Mouse (Mus musculus) intestine, embryonic 16.5 days (tissue): ENCODE data around the gene Gk5. TPM values are rescaled to one million over a fixed set of nuclear protein-coding genes. Genes with fewer than 3 reads are reported as not detected.

ENCODE experiments used
- ATAC-seq: fragments of 200-750 bp; cut with Nextera tagmentation; 2 replicates; pipeline ENCODE4 v1.8.0; 2017; ENCODE audit warnings: moderate TSS enrichment, moderate library complexity
- H3K27ac ChIP-seq: fragments of 300-500 bp; sonication (generic); 2 replicates; pipeline ENCODE4 v1.5.1; 2014; ENCODE audit warnings: mild to moderate bottlenecking, low read length
- H3K27me3 ChIP-seq: fragments of 300-500 bp; sonication (generic); replicated peaks from 2 replicates; pipeline ENCODE4 v1.6.1; 2014; ENCODE audit warnings: low read length, control low read depth, mixed read lengths; ENCODE audit not compliant: control insufficient read depth, insufficient read depth
- H3K36me3 ChIP-seq: fragments of 300-500 bp; sonication (generic); 2 replicates; pipeline ENCODE4 v1.6.1; 2014; ENCODE audit warnings: low read length, control low read depth; ENCODE audit not compliant: control insufficient read depth, insufficient read depth
- H3K4me1 ChIP-seq: fragments of 300-500 bp; sonication (generic); 2 replicates; pipeline ENCODE4 v1.6.1; 2014; ENCODE audit warnings: low read length, control low read depth, mixed read lengths; ENCODE audit not compliant: control insufficient read depth, insufficient read depth
- H3K4me2 ChIP-seq: fragments of 300-500 bp; sonication (generic); 2 replicates; pipeline ENCODE4 v1.6.1; 2014; ENCODE audit warnings: low read depth, low read length, control low read depth
- H3K4me3 ChIP-seq: fragments of 300-500 bp; sonication (generic); 2 replicates; pipeline ENCODE4 v1.5.1; 2014; ENCODE audit warnings: mild to moderate bottlenecking, low read length
- H3K9ac ChIP-seq: fragments of 300-500 bp; sonication (generic); 2 replicates; pipeline ENCODE4 v1.6.1; 2014; ENCODE audit warnings: low read depth, low read length
- H3K9me3 ChIP-seq: fragments of 300-500 bp; sonication (generic); 2 replicates; pipeline ENCODE4 v1.6.1; 2016; ENCODE audit warnings: low read length, control low read depth; ENCODE audit not compliant: control insufficient read depth
- WGBS: fragments of 180-500 bp; shearing (Covaris S2); extraction: QIAGEN DNeasy Blood & Tissue Kit; methylation state at CpG from one replicate; pipeline ENCODE4 v1.1.7; 2014; 5-methylcytosine and 5-hydroxymethylcytosine counted together
- polyA plus RNA-seq: library from polyadenylated mRNA; unstranded; fragments of >200 nt; fragmentation: Nextera tagmentation; extraction: Ambion mirVana; gene quantifications from 2 replicates; pipeline ENCODE4 v1.2.1, GENCODE M21; 2015

The Gk5 gene
- polyA plus RNA-seq, 1 experiment from 2014 or later, result 3.2 TPM

GRCm38 (mm10) chr9:96228285-96228684 lies 109.1 kb downstream of the Gk5 start:
- ATAC-seq, result no peak
- Histone ChIP-seq H3K36me3 (no peaks in the 10 kb centered on the region), H3K4me3 (no peak overlapping the region), H3K9ac (no peak overlapping the region), H3K4me1 (no peaks in the 10 kb centered on the region), H3K4me2 (no peak overlapping the region), H3K27me3 (no peaks in the 10 kb centered on the region), H3K27ac (no peak overlapping the region), H3K9me3 (no peaks in the 10 kb centered on the region)

DNA sequence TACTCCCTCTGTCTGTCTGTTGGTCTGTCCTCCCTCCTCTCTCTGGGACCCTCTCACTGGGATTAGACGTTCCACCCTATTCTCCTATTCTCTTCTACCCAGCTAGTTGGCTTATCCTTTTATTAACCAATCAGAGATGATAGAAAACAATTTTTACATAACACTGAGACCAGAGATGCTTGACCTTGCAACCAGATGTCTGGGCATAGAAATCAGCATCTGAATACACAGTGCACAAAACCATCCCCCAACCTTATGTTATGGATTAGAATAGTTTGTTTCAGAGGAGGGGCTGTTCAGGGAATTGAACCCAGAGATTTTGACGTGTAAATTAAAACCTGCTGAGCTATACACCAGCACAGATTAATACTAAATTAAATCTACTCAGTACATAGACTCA lies 111.1 kb downstream of the Gk5 start:
- WGBS, result 74% methylated on average over 2 of the region's 2 CpGs
- no peak for ATAC-seq
- H3K9ac ChIP-seq, result no peak overlapping the region

More for the DNA sequence above, 111.1 kb downstream of the Gk5 start:
- Histone ChIP-seq H3K27me3 (no peaks in the 10 kb centered on the region), H3K4me3 (no peak overlapping the region), H3K4me1 (no peaks in the 10 kb centered on the region), H3K27ac (no peak overlapping the region), H3K36me3 (no peaks in the 10 kb centered on the region), H3K9me3 (no peaks in the 10 kb centered on the region), H3K4me2 (no peak overlapping the region)

Other genes starting within 250 kb of the Gk5 start
- gene Xrn1, start 164.6 kb upstream of the Gk5 start, polyA plus RNA-seq, result 10.1 and 11.3 TPM in 2 replicates
- gene Tfdp2, start 76.9 kb downstream of the Gk5 start, polyA plus RNA-seq, result 28.2 and 29.7 TPM in 2 replicates
- gene Atp1b3, start 245.1 kb downstream of the Gk5 start, polyA plus RNA-seq, result 121 and 129 TPM in 2 replicates